ENCODE assay signal across 8 mouse cellular contexts in genomic region chr5:134907135-134907534, GRCm38 (mm10). TPM values are rescaled to one million over a fixed set of nuclear protein-coding genes. Genes with fewer than 3 reads are reported as not detected.
DNase-seq lines count a peak whose midpoint lies in the region; ATAC-seq lines count a peak whose summit lies in the region.

No protein-coding gene starts in this region.

- H3K4me1 ChIP-seq in hindbrain, embryonic 12.5 days: no peaks in the 10 kb centered on the region; the same call in 1 of the 2 replicates

- no peak overlapping the region for H3K9ac ChIP-seq in hindbrain, embryonic 12.5 days

- H3K4me3 ChIP-seq in hindbrain, embryonic 12.5 days: no peak overlapping the region

- 0 out of 2 replicates have a peak, but pooled peaks have one; percentile 38 for ATAC-seq in hindbrain, embryonic 12.5 days (ENCODE audit: low FRiP score)

- H3K36me3 ChIP-seq in hindbrain, embryonic 12.5 days: no peaks in the 10 kb centered on the region

- peak; percentile 83 for DNase-seq in T-cell, adult 2 months (ENCODE audit: low spot score)
- DNase-seq in cerebellum, postnatal 14 days: peak; percentile 98 to 99
- DNase-seq in frontal cortex, postnatal 14 days (ENCODE audit: low spot score in 2 of 2): peak; percentile 85 to 96
- peak; percentile 98 for DNase-seq in layer of hippocampus, postnatal 14 days (ENCODE audit: low spot score in 2 of 2)
- peak; percentile 98 for DNase-seq in lung, postnatal 10 days
- DNase-seq in right cerebral cortex, adult 2 months (ENCODE audit: low spot score in 2 of 2): peak; percentile 96 to 99
- peak; percentile 86 for DNase-seq in urinary bladder, postnatal 10 days (ENCODE audit: low spot score)

- H3K4me2 ChIP-seq in hindbrain, embryonic 12.5 days (replicated peaks): no peak overlapping the region

- no peak overlapping the region for H3K27ac ChIP-seq in hindbrain, embryonic 12.5 days

- WGBS in hindbrain, embryonic 12.5 days: under 1% methylated on average over 13 of the region's 13 CpGs

- no peaks in the 10 kb centered on the region for H3K27me3 ChIP-seq in hindbrain, embryonic 12.5 days

- no peaks in the 10 kb centered on the region for H3K9me3 ChIP-seq in hindbrain, embryonic 12.5 days (replicated peaks)

RNA-seq across cellular contexts. Expression of gene Tmem270, which starts 0.6 kb away (rescaled TPM):
- not detected in 2 replicates for polyA plus RNA-seq in hindbrain, embryonic 12.5 days (2016; fragmentation: Nextera tagmentation; extraction: Ambion mirVana)
- not detected for total RNA-seq in layer of hippocampus, postnatal 14 days (2021)

RNA-seq across cellular contexts. Expression of gene Cldn13, which starts 8.2 kb away (rescaled TPM):
- polyA plus RNA-seq in hindbrain, embryonic 12.5 days (2016; fragmentation: Nextera tagmentation; extraction: Ambion mirVana): 2.4 and 2.6 TPM in 2 replicates
- total RNA-seq in layer of hippocampus, postnatal 14 days (2021): not detected

RNA-seq across cellular contexts. Expression of gene Mettl27, which starts 25.0 kb away (rescaled TPM):
- 10.4 and 10.5 TPM in 2 replicates for polyA plus RNA-seq in hindbrain, embryonic 12.5 days (2016; fragmentation: Nextera tagmentation; extraction: Ambion mirVana)
- 10 to 100 TPM; 14.6 to 16.5 TPM for total RNA-seq in layer of hippocampus, postnatal 14 days (2021)

RNA-seq across cellular contexts. Expression of gene Cldn4, which starts 39.6 kb away (rescaled TPM):
- 4.2 and 6.1 TPM in 2 replicates for polyA plus RNA-seq in hindbrain, embryonic 12.5 days (2016; fragmentation: Nextera tagmentation; extraction: Ambion mirVana)
- total RNA-seq in layer of hippocampus, postnatal 14 days (2021): not detected
